Mouse (Mus musculus) ovary, postnatal 36 days (tissue): ENCODE data around the gene Ell2.

Experiments used
- DNase-seq: peaks from one replicate; pipeline ENCODE4 v3.0.0; 2022; ENCODE audit warnings: low spot score, mixed read lengths

Gene Ell2

DNA sequence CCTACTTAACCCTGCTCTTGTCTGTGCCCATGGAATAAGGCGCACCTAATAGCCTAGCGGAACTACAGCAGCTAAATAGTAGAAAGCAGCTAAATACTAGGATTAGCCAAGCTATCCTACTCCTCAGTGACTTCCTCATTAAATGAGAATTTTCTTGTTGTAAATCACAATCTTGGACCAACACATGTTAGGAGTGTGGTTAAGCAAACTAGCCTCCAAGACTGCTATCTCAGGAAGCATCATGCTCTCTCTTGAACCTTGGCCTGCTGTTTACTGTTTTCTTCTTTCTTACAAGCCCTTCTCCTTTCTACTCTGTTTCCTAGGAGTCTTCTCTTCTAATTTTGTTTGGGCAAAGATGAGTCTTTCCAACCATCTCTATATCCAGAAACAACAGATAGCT is 110.6 kb downstream of the Ell2 start:
- DNase-seq = no peak

DNA sequence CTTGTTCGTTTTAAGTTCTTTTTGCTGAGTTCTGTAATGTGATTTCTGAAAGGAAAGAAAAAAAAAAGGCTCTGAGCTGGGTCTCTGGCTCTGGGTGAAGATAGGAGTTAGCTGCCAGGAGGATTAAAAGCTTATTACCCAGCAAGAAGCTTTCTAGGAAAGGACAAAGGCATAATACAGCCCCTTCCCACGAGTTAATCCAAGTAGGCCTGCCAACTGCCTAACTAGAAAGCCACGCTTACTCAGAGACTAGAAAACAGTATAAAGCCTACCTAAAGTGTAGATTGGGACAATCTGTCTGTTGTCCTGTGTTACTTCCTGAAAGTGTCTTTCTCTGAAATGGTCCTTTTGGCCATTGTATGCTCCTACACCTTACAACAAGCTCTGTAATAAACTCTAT is 111.9 kb downstream of the Ell2 start:
- DNase-seq = no peak

GRCm38 (mm10) chr13:75818945-75819706 is 112.6 kb downstream of the Ell2 start:
- DNase-seq = no peak

- DNase-seq = no peak
Measured at GRCm38 (mm10) chr13:75819898-75820297, 113.3 kb downstream of the Ell2 start.
